Mouse (Mus musculus) splenic B cell, adult 2 months (primary cell): Measurements from ENCODE around the gene Olfr462.
"Not testable (repeated sequence)": the region's sequence is repeated elsewhere in the genome, so short reads cannot be mapped to it uniquely, and the experiment has no call there.

Experiments
- DNase-seq: peaks from one replicate; pipeline ENCODE4 v3.0.0-alpha.2; 2011; ENCODE audit warnings: low read depth, low spot score
- H3K27me3 ChIP-seq: 2 replicates; pipeline ENCODE4 v1.6.1; 2012; ENCODE audit warnings: mild to moderate bottlenecking, low read length, moderate library complexity, mixed read lengths; ENCODE audit not compliant: control insufficient read depth, poor library complexity, insufficient read depth, severe bottlenecking
- H3K36me3 ChIP-seq: 2 replicates; pipeline ENCODE4 v1.6.1; 2012; ENCODE audit warnings: mild to moderate bottlenecking, low read length, moderate library complexity, mixed read lengths; ENCODE audit not compliant: control insufficient read depth, poor library complexity, insufficient read depth, severe bottlenecking

Olfr462 gene

GRCm38 (mm10) chr11:87866891-87867290 is 25.2 kb downstream of the Olfr462 start:
- not testable (repeated sequence) for H3K36me3 ChIP-seq, H3K27me3 ChIP-seq, DNase-seq

GRCm38 (mm10) chr11:87862805-87863204 is 29.3 kb downstream of the Olfr462 start:
- H3K36me3 ChIP-seq = peaks cover 2% of the 10 kb centered on the region; the same call in 1 of the 2 replicates
- DNase-seq = no peak
- H3K27me3 ChIP-seq = no peaks in the 10 kb centered on the region

- H3K27me3 ChIP-seq = no peaks in the 10 kb centered on the region
- peaks cover 2% of the 10 kb centered on the region; the same call in 1 of the 2 replicates for H3K36me3 ChIP-seq
- DNase-seq = no peak
These were observed 31.6 kb downstream of the Olfr462 start for GRCm38 (mm10) chr11:87860426-87860825.

GRCm38 (mm10) chr11:87859273-87859672 is 32.8 kb downstream of the Olfr462 start:
- peaks cover 2% of the 10 kb centered on the region; the same call in 1 of the 2 replicates for H3K36me3 ChIP-seq
- no peaks in the 10 kb centered on the region for H3K27me3 ChIP-seq
- DNase-seq = no peak

GRCm38 (mm10) chr11:87854550-87854949 is 37.5 kb downstream of the Olfr462 start:
- no peaks in the 10 kb centered on the region for H3K36me3 ChIP-seq
- DNase-seq = no peak
- H3K27me3 ChIP-seq = no peaks in the 10 kb centered on the region; the same call in 1 of the 2 replicates

GRCm38 (mm10) chr11:87853597-87853954 is 38.5 kb downstream of the Olfr462 start:
- peak; percentile 14 for DNase-seq
- Histone ChIP-seq H3K27me3 (no peaks in the 10 kb centered on the region; the same call in 1 of the 2 replicates), H3K36me3 (no peaks in the 10 kb centered on the region)

- DNase-seq = peak; percentile 94
- Histone ChIP-seq H3K27me3 (no peaks in the 10 kb centered on the region; the same call in 1 of the 2 replicates), H3K36me3 (no peaks in the 10 kb centered on the region)
These were observed 39.1 kb downstream of the Olfr462 start, which contains the start of gene Mks1 for GRCm38 (mm10) chr11:87852690-87853596. Gene Mks1, plus strand, starts transcription at chr11:87853215.

GRCm38 (mm10) chr11:87847884-87848283 is 44.2 kb downstream of the Olfr462 start:
- Histone ChIP-seq H3K27me3 (no peaks in the 10 kb centered on the region; the same call in 1 of the 2 replicates), H3K36me3 (no peaks in the 10 kb centered on the region)
- DNase-seq = no peak

- H3K36me3 ChIP-seq = no peaks in the 10 kb centered on the region
- DNase-seq = no peak
- no peaks in the 10 kb centered on the region; the same call in 1 of the 2 replicates for H3K27me3 ChIP-seq
These were observed 45.0 kb downstream of the Olfr462 start for GRCm38 (mm10) chr11:87846968-87847600.

- no peaks in the 10 kb centered on the region for H3K27me3 ChIP-seq
These were observed 50.6 kb downstream of the Olfr462 start for GRCm38 (mm10) chr11:87841436-87841835.

GRCm38 (mm10) chr11:87840676-87841075 is 51.4 kb downstream of the Olfr462 start:
- DNase-seq = no peak
- Histone ChIP-seq H3K27me3 (no peaks in the 10 kb centered on the region), H3K36me3 (no peaks in the 10 kb centered on the region)

More at GRCm38 (mm10) chr11:87841436-87841835, 50.6 kb downstream of the Olfr462 start:
- no peak for DNase-seq
- no peaks in the 10 kb centered on the region for H3K36me3 ChIP-seq
